Comparison of ENCODE assay signal across 14 mouse cellular contexts in the genomic region with DNA sequence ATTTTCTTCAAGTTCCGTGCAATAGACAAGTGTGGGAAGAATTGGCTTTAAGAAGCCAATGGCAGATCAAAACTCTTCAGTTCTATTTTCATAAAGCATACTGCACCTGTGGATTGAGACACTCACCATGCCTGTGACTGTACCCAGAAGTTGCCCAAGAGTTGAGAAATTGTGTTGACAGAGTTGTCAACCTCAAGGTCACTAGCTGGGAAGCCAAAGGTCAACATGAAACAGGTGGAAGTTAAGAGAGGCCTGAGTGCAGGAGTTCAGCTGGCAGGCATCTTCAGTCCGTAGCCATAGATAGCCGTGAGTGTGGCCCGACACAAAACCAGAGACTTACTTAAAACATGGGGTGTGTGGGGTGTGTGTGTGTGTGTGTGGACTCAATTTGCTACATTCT. TPM values are rescaled to one million over a fixed set of nuclear protein-coding genes. Genes with fewer than 3 reads are reported as not detected.
DNase-seq lines count a peak whose midpoint lies in the region; ATAC-seq and TF ChIP-seq lines count a peak whose summit lies in the region.
"Had no signal": no experiment of that assay in that cellular context is flagged by ENCODE, and none has a peak within 500 bp of the region (broad histone marks: within the 10 kb centered on the region; RNA-seq: fewer than 3 reads in every experiment).

No protein-coding gene starts in this region.

- no peak for TF ChIP-seq CTCF in liver, adult 2 months (IDR thresholded peaks at IDR 0.05; ENCODE audit: low read depth, low read length)
- no peak for TF ChIP-seq CTCF in lung, postnatal 0 days (IDR thresholded peaks at IDR 0.05)

- H3K36me3 ChIP-seq in liver, adult 2 months (ENCODE audit: control insufficient read depth, insufficient read depth, low read length), result peaks cover 21% of the 10 kb centered on the region
- H3K36me3 ChIP-seq in lung, postnatal 0 days (ENCODE audit: insufficient read depth, low read length), result peaks cover 18% of the 10 kb centered on the region
- H3K36me3 ChIP-seq in limb, embryonic 10.5 days, result peaks cover 43% of the 10 kb centered on the region

- H3K79me2 ChIP-seq in liver, adult 2 months (ENCODE audit: control insufficient read depth, insufficient read depth, low read length), result peaks cover 21% of the 10 kb centered on the region; the same call in 1 of the 2 replicates

- peak; percentile 63; the same call in 1 of the 2 replicates for TF ChIP-seq EP300 in lung, postnatal 0 days (IDR thresholded peaks at IDR 0.05)

- peak overlapping the region; percentile 93 for H3K27ac ChIP-seq in liver, adult 2 months (replicated peaks; ENCODE audit: insufficient read depth, low read depth, low read length)
- H3K27ac ChIP-seq in lung, postnatal 0 days (ENCODE audit: low read length), result peak overlapping the region; percentile 39; the same call in 1 of the 2 replicates
- H3K27ac ChIP-seq in limb, embryonic 10.5 days, result no peak overlapping the region
- H3K27ac ChIP-seq: forebrain, embryonic 10.5 days; hindbrain, embryonic 15.5 days; layer of hippocampus, adult 2 months; limb, embryonic 15.5 days had no signal

- peak; percentile 67 for ATAC-seq in lung, postnatal 0 days
- ATAC-seq in activated CD4-positive, CD25-positive, alpha-beta regulatory T cell, adult 4 months, result no peak

- intact Hi-C loops in left cerebral cortex, postnatal 4 days (cut with DNase I), result loop anchor here (10.0 kb wide), 1 partner anchor 268 kb away; no protein-coding TSS in a partner anchor

- no peak overlapping the region for H3K4me2 ChIP-seq in lung, postnatal 0 days (replicated peaks; ENCODE audit: low read depth, low read length)
- H3K4me2 ChIP-seq: hindbrain, embryonic 15.5 days; limb, embryonic 15.5 days had no signal

- DNase-seq in embryo, embryonic 10.5 days (ENCODE audit: low spot score), result peak; percentile 25
- no peak for DNase-seq in embryo, embryonic 10 days (ENCODE audit: low spot score)
- DNase-seq in liver, adult 2 months (ENCODE audit: extremely low read depth, low read depth, low spot score), result peak; percentile 100
- DNase-seq in liver, result no peak
- peak; percentile 66 for DNase-seq in lung, postnatal 0 days (ENCODE audit: low spot score)
- no peak for DNase-seq in limb, embryonic 10.5 days (ENCODE audit: low spot score)
- DNase-seq in left cerebral cortex, postnatal 4 days, result no peak
- DNase-seq: cerebellum, adult 9-11 months; retina, postnatal 1 day had no signal

- WGBS in liver, adult 2 months, result 17% methylated on average over 4 of the region's 4 CpGs
- WGBS in lung, postnatal 0 days, result 49% methylated on average over 4 of the region's 4 CpGs
- 75% methylated on average over 4 of the region's 4 CpGs for WGBS in limb, embryonic 10.5 days

- H3K9me3 ChIP-seq in lung, postnatal 0 days (ENCODE audit: low read length), result no peaks in the 10 kb centered on the region
- H3K9me3 ChIP-seq in limb, embryonic 10.5 days (replicated peaks), result no peaks in the 10 kb centered on the region
- H3K9me3 ChIP-seq: forebrain, embryonic 10.5 days; hindbrain, embryonic 15.5 days; limb, embryonic 15.5 days had no signal

- no peaks in the 10 kb centered on the region for H3K27me3 ChIP-seq in liver, adult 2 months (ENCODE audit: control insufficient read depth, insufficient read depth, low read length)
- H3K27me3 ChIP-seq in lung, postnatal 0 days (replicated peaks; ENCODE audit: insufficient read depth, low read length), result no peaks in the 10 kb centered on the region
- no peaks in the 10 kb centered on the region for H3K27me3 ChIP-seq in limb, embryonic 10.5 days (ENCODE audit: low read depth, poor library complexity, severe bottlenecking)
- H3K27me3 ChIP-seq: hindbrain, embryonic 15.5 days; limb, embryonic 15.5 days had no signal

- TF ChIP-seq POLR2A in liver, adult 2 months (IDR thresholded peaks at IDR 0.05; ENCODE audit: extremely low read depth, insufficient read depth, low read length), result no peak

- peak overlapping the region; percentile 64 for H3K9ac ChIP-seq in liver, adult 2 months (ENCODE audit: low read depth, low read length)
- no peak overlapping the region for H3K9ac ChIP-seq in lung, postnatal 0 days (replicated peaks; ENCODE audit: low read depth)
- H3K9ac ChIP-seq: hindbrain, embryonic 15.5 days; limb, embryonic 15.5 days had no signal

- H3K4me1 ChIP-seq in liver, adult 2 months (ENCODE audit: control insufficient read depth, insufficient read depth, low read length), result peaks cover 34% of the 10 kb centered on the region
- H3K4me1 ChIP-seq in lung, postnatal 0 days (ENCODE audit: insufficient read depth, low read depth, low read length), result peaks cover 33% of the 10 kb centered on the region; the same call in 1 of the 2 replicates
- peaks cover 48% of the 10 kb centered on the region for H3K4me1 ChIP-seq in limb, embryonic 10.5 days

- no peak overlapping the region for H3K4me3 ChIP-seq in liver, adult 2 months (ENCODE audit: insufficient read depth, low read depth, low read length)
- H3K4me3 ChIP-seq in lung, postnatal 0 days (ENCODE audit: low read depth, low read length), result no peak overlapping the region
- no peak overlapping the region for H3K4me3 ChIP-seq in limb, embryonic 10.5 days
- H3K4me3 ChIP-seq: forebrain, embryonic 10.5 days; hindbrain, embryonic 15.5 days; layer of hippocampus, adult 2 months; limb, embryonic 15.5 days had no signal

RNA-seq across cellular contexts. Expression of a gene that starts 6.7 kb away (rescaled TPM):
- 18.4 and 21.7 TPM in 2 replicates for total RNA-seq in liver, adult 2 months (2014; rRNA removed)
- 10.6 and 10.9 TPM in 2 replicates for polyA plus RNA-seq in liver, adult 2 months (2012; rRNA removed)
- 14.7 and 14.9 TPM in 2 replicates for polyA plus RNA-seq in lung, postnatal 0 days (2015; fragmentation: Nextera tagmentation; extraction: Ambion mirVana)
- 12.2 and 13.2 TPM in 2 replicates for polyA plus RNA-seq in limb, embryonic 10.5 days (2016; fragmentation: Nextera tagmentation; extraction: Ambion mirVana)
- total RNA-seq in left cerebral cortex, postnatal 4 days (2021), result 10 to 100 TPM; 27.9 to 30.4 TPM
- polyA plus RNA-seq in activated CD4-positive, CD25-positive, alpha-beta regulatory T cell, adult 4 months (2017; shearing (Covaris generic)), result 1 to 10 TPM; 8.3 to 9.0 TPM

RNA-seq across cellular contexts. Expression of a gene that starts 52.5 kb away (rescaled TPM):
- total RNA-seq in liver, adult 2 months (2014; rRNA removed), result 23.7 and 35.2 TPM in 2 replicates
- 16.4 and 16.6 TPM in 2 replicates for polyA plus RNA-seq in liver, adult 2 months (2012; rRNA removed)
- 50.1 and 50.7 TPM in 2 replicates for polyA plus RNA-seq in lung, postnatal 0 days (2015; fragmentation: Nextera tagmentation; extraction: Ambion mirVana)
- polyA plus RNA-seq in limb, embryonic 10.5 days (2016; fragmentation: Nextera tagmentation; extraction: Ambion mirVana), result 13.3 and 16.4 TPM in 2 replicates
- 100 to 1,000 TPM; 204 to 208 TPM for total RNA-seq in left cerebral cortex, postnatal 4 days (2021)
- polyA plus RNA-seq in activated CD4-positive, CD25-positive, alpha-beta regulatory T cell, adult 4 months (2017; shearing (Covaris generic)), result 100 to 1,000 TPM; 268 to 273 TPM

Comparison
In these comparisons a context has a peak if more than half of its experiments do, and no peak if none do; other contexts are left out.
1. DNase-seq: peak in embryo, embryonic 10.5 days (single experiment), liver, adult 2 months (single experiment) and lung, postnatal 0 days (single experiment); none in embryo, embryonic 10 days (single experiment), liver (single experiment), limb, embryonic 10.5 days (single experiment) and left cerebral cortex, postnatal 4 days (single experiment).